Mouse (Mus musculus): Measurements from ENCODE around the gene 3110082I17Rik.

DNA sequence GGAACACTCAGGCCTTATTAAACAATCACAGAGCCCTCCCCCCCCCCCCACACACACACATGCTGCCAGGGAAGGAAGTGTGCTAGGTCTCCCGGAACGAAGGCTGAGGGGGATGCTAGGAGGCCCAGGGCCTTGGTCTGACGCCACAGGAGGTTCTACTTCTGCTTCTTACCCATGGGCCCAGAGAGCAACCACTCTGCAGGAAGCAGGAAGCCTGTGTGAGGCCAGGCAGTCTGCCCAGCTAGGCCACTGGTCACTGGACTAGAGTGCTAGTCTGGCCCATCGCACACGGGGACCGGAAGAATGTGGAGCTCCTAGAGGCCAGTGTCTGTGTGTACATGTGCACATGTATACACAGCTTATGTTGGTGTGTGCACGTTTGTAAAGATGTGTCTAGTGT lies 51.8 kb downstream of the 3110082I17Rik start:
- TF ChIP-seq POLR2A (IDR thresholded peaks at IDR 0.05; ENCODE audit: low read depth, low read length) (no peak), CTCF (IDR thresholded peaks at IDR 0.05; ENCODE audit: extremely low read depth, insufficient read length, insufficient replicate concordance, low read depth, low read length) (no peak)
